Mouse (Mus musculus) CD4-positive, CD25-positive, alpha-beta regulatory T cell, adult 9 weeks (primary cell): ENCODE results near the gene Fuca2. TPM values are rescaled to one million over a fixed set of nuclear protein-coding genes. Genes with fewer than 3 reads are reported as not detected.

ENCODE experiments used
- polyA plus RNA-seq: library from polyadenylated mRNA; unstranded; fragments of 100-300 nt; shearing (Covaris generic); gene quantifications from one replicate; pipeline ENCODE4 v1.2.1, GENCODE M21; 2017

Fuca2 gene
- polyA plus RNA-seq, result 66.6 TPM

DNA sequence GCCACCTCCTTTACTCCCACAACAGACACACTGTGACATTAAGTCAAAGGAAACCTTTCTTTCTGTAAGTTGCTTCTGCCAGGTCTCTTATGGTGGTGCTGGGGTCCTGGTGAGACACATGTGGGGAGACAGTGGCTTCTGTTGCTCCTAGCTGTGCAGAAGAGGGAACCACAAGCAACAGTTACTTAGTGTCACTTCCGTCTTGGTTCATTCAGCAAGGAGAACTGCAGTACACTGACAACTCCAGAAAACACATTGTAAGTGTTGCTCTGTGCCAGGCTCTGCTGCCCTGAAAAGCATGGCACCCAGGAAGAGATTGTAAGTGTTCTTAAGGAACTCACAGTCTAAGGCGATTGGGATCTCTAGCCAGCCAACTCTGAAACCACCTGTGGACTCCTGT lies at the start of gene Fuca2:
Gene Fuca2, plus strand, starts transcription at position 210 of the 400 bp plus-strand sequence.

GRCm38 (mm10) chr10:13473833-13474567 lies 25.3 kb upstream of the Fuca2 start, which contains the start of gene Phactr2:
Gene Phactr2 (minus strand): TSS chr10:13474412.

GRCm38 (mm10) chr10:13552646-13553497 lies 53.5 kb downstream of the Fuca2 start, which contains the start of the genes Adat2 and Pex3:
Gene Adat2 (plus strand): TSS chr10:13552894.
Gene Pex3 (minus strand): TSS chr10:13553142.

Other genes starting within 250 kb of the Fuca2 start
- 5.7 TPM for gene Phactr2, start 25.1 kb upstream of the Fuca2 start, polyA plus RNA-seq
- gene Adat2, start 53.4 kb downstream of the Fuca2 start, polyA plus RNA-seq, result 2.5 TPM
- gene Pex3, start 53.6 kb downstream of the Fuca2 start, polyA plus RNA-seq, result 39.5 TPM